Mouse (Mus musculus) monocyte, adult 59 days (primary cell): ENCODE results near the gene Gm5127. TPM values are rescaled to one million over a fixed set of nuclear protein-coding genes. Genes with fewer than 3 reads are reported as not detected.

Source experiments
- total RNA-seq, 2 experiments: library from RNA; stranded (reverse); gene quantifications; one replicate each; pipeline ENCODE4 v1.2.4; 2023

Gm5127 gene
- total RNA-seq: not detected

DNA sequence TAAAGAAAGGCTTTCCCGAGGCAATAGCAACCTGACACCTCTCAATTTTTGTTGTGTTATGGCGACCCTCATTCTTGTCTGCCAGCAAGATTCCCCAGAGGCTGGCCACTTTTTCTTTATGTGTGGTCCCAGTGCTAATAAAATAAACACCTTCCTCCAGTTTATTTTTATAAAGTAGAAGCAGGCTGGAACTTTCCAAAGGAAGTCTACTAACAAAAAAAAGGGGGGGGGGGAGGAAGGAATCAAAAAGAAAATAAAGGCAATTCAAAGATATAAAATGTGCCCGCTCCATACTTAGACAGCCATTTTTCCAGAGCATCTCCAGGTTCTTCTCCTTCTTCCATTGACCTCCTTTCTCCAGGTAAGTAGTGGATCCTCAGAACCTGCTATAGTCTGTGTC is at the start of gene Gm5127:
Gene Gm5127 (plus strand): TSS at position 301 of the 400 bp plus-strand sequence.

DNA sequence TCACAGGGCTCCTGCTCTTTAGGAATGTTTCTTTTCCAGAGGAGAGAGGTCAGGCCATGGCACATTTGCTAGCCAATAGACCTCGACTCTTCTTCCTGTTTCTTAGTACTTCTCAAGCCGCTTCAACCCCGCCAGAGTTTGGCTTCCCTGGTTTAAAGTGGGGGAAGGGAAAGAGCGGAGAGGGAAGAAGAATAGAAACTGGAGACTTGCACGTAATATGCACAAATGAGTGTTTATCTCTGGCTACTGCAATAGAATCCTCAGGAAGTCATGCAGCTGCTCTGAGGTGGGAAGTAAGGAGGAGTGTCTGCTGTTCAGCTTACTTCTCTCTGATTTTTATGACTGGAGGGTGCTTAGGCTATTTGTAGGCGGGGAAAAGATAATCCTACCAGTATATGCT is 20.4 kb downstream of the Gm5127 start, which contains the start of gene Cysltr1:
Gene Cysltr1 (minus strand): TSS at position 294 of the 400 bp plus-strand sequence.

Other genes with a start within 250 kb of the Gm5127 start
- not detected for gene Fndc3c1, start 97.8 kb upstream of the Gm5127 start, total RNA-seq
- gene Cysltr1, start 20.5 kb downstream of the Gm5127 start, total RNA-seq: 1 to 10 TPM; 6.5 to 8.5 TPM